Mouse (Mus musculus) intestine, embryonic 16.5 days (tissue): ENCODE results near the gene Gchfr. TPM values are rescaled to one million over a fixed set of nuclear protein-coding genes. Genes with fewer than 3 reads are reported as not detected.
A peak's percentile ranks its signal among the peaks of the same experiment; 100 is the strongest.

Experiments
- ATAC-seq: fragments of 200-750 bp; cut with Nextera tagmentation; 2 replicates; pipeline ENCODE4 v1.8.0; 2017; ENCODE audit warnings: moderate TSS enrichment, moderate library complexity
- H3K27ac ChIP-seq: fragments of 300-500 bp; sonication (generic); 2 replicates; pipeline ENCODE4 v1.5.1; 2014; ENCODE audit warnings: mild to moderate bottlenecking, low read length
- H3K27me3 ChIP-seq: fragments of 300-500 bp; sonication (generic); replicated peaks from 2 replicates; pipeline ENCODE4 v1.6.1; 2014; ENCODE audit warnings: low read length, control low read depth, mixed read lengths; ENCODE audit not compliant: control insufficient read depth, insufficient read depth
- H3K36me3 ChIP-seq: fragments of 300-500 bp; sonication (generic); 2 replicates; pipeline ENCODE4 v1.6.1; 2014; ENCODE audit warnings: low read length, control low read depth; ENCODE audit not compliant: control insufficient read depth, insufficient read depth
- H3K4me1 ChIP-seq: fragments of 300-500 bp; sonication (generic); 2 replicates; pipeline ENCODE4 v1.6.1; 2014; ENCODE audit warnings: low read length, control low read depth, mixed read lengths; ENCODE audit not compliant: control insufficient read depth, insufficient read depth
- H3K4me2 ChIP-seq: fragments of 300-500 bp; sonication (generic); 2 replicates; pipeline ENCODE4 v1.6.1; 2014; ENCODE audit warnings: low read depth, low read length, control low read depth
- H3K4me3 ChIP-seq: fragments of 300-500 bp; sonication (generic); 2 replicates; pipeline ENCODE4 v1.5.1; 2014; ENCODE audit warnings: mild to moderate bottlenecking, low read length
- H3K9ac ChIP-seq: fragments of 300-500 bp; sonication (generic); 2 replicates; pipeline ENCODE4 v1.6.1; 2014; ENCODE audit warnings: low read depth, low read length
- H3K9me3 ChIP-seq: fragments of 300-500 bp; sonication (generic); 2 replicates; pipeline ENCODE4 v1.6.1; 2016; ENCODE audit warnings: low read length, control low read depth; ENCODE audit not compliant: control insufficient read depth
- WGBS: fragments of 180-500 bp; shearing (Covaris S2); extraction: QIAGEN DNeasy Blood & Tissue Kit; methylation state at CpG from one replicate; pipeline ENCODE4 v1.1.7; 2014; 5-methylcytosine and 5-hydroxymethylcytosine counted together
- polyA plus RNA-seq: library from polyadenylated mRNA; unstranded; fragments of >200 nt; fragmentation: Nextera tagmentation; extraction: Ambion mirVana; gene quantifications from 2 replicates; pipeline ENCODE4 v1.2.1, GENCODE M21; 2015

Gene Gchfr
- polyA plus RNA-seq, 1 experiment from 2014 or later: 41.2 TPM

GRCm38 (mm10) chr2:119207961-119208343 lies 40.4 kb downstream of the Gchfr start:
- 12% methylated on average over 6 of the region's 6 CpGs for WGBS
- peak overlapping the region; percentile 88 for H3K9ac ChIP-seq
- H3K4me3 ChIP-seq: peak overlapping the region; percentile 90
- peak overlapping the region; percentile 92 for H3K27ac ChIP-seq
- H3K36me3 ChIP-seq: peaks cover 4% of the 10 kb centered on the region; the same call in 1 of the 2 replicates
- no peaks in the 10 kb centered on the region for H3K27me3 ChIP-seq
- ATAC-seq: no peak
- H3K4me2 ChIP-seq: peak overlapping the region; percentile 58
- peaks cover 19% of the 10 kb centered on the region for H3K4me1 ChIP-seq
- H3K9me3 ChIP-seq: no peaks in the 10 kb centered on the region

DNA sequence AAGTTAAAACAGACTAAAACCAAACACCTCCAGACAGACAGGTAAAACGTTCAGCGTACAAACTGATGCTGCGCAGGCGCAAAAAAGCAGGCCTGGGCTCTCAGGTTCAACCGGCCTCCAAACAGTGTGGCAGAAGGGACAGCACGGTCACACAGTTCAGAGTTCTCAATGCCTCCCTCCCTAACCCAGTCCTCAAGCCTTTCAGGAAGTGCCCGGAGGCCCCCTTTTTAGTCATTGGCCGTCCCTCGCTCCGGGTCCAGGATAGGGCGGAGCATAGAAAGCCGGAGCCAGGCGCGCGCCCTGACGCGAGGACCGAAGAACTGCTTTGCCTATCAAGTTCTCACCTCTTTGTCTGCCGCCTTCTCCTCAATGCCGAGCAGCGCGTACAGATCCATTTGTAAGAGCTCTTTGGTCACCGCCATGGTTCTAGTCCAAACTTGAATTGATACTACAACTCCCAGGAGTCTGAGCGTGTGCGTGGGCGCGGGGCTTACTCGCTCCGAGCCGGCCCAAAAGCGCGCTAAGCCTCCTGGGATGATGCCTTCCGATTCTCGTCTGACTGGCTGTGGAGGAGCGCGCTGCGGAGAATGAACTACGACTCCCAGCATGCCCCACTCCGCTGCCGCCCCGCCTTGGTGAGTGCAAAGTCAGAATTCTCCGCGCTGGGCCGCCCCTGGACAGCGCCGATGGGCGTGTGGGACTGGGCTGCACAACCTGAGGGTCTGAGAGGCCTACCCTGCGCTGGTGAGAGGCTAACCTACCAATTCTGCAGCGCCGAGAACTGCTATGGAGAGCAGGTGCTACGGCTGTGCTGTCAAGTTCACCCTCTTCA lies 41.0 kb downstream of the Gchfr start, which contains the start of the genes Zfyve19 and Dnajc17:
TSS of gene Zfyve19 (plus strand) at position 274 of the 832 bp plus-strand sequence.
TSS of gene Dnajc17 (minus strand) at position 452 of the 832 bp plus-strand sequence.
- peak; percentile 98 for ATAC-seq
- Histone ChIP-seq H3K36me3 (peaks cover 4% of the 10 kb centered on the region; the same call in 1 of the 2 replicates), H3K9ac (peak within 1 kb of the TSS; percentile 88), H3K4me3 (peak within 1 kb of the TSS; percentile 90), H3K27me3 (no peaks in the 10 kb centered on the region), H3K9me3 (no peaks in the 10 kb centered on the region), H3K4me1 (peaks cover 13% of the 10 kb centered on the region), H3K4me2 (peak within 1 kb of the TSS; percentile 63), H3K27ac (peak within 1 kb of the TSS; percentile 92)
- WGBS: under 1% methylated on average over 51 of the region's 51 CpGs

GRCm38 (mm10) chr2:119209176-119209507 lies 41.6 kb downstream of the Gchfr start:
- no peaks in the 10 kb centered on the region for H3K9me3 ChIP-seq
- H3K4me1 ChIP-seq: 0 out of 2 replicates have a peak, but pooled peaks cover 8% of the 10 kb centered on the region
- H3K9ac ChIP-seq: peak overlapping the region; percentile 88
- H3K36me3 ChIP-seq: peaks cover 4% of the 10 kb centered on the region; the same call in 1 of the 2 replicates
- 1% methylated on average over 13 of the region's 13 CpGs for WGBS
- peak overlapping the region; percentile 90 for H3K4me3 ChIP-seq
- H3K4me2 ChIP-seq: peak overlapping the region; percentile 63
- peak; percentile 7 for ATAC-seq
- H3K27me3 ChIP-seq: no peaks in the 10 kb centered on the region
- H3K27ac ChIP-seq: peak overlapping the region; percentile 75

Other genes starting within 250 kb of the Gchfr start
- 16.1 and 16.6 TPM in 2 replicates for gene Chst14, start 241.3 kb upstream of the Gchfr start, polyA plus RNA-seq
- 37.6 and 39.9 TPM in 2 replicates for gene Ccdc32, start 138.4 kb upstream of the Gchfr start, polyA plus RNA-seq
- gene Rpusd2, start 133.0 kb upstream of the Gchfr start, polyA plus RNA-seq: 3.9 TPM in 2 replicates
- 28.3 and 37.8 TPM in 2 replicates for gene Knl1, start 120.7 kb upstream of the Gchfr start, polyA plus RNA-seq
- 33.1 and 41.2 TPM in 2 replicates for gene Rad51, start 55.0 kb upstream of the Gchfr start, polyA plus RNA-seq
- gene Rmdn3, start 10.7 kb upstream of the Gchfr start, polyA plus RNA-seq: 63.9 and 73.2 TPM in 2 replicates
- gene Gm14137, start 6.7 kb downstream of the Gchfr start, polyA plus RNA-seq: 0.15 and 0.31 TPM in 2 replicates
- gene Zfyve19, start 40.8 kb downstream of the Gchfr start, polyA plus RNA-seq: 69.1 and 69.8 TPM in 2 replicates
- gene Dnajc17, start 41.0 kb downstream of the Gchfr start, polyA plus RNA-seq: 10.3 and 14.9 TPM in 2 replicates
- 30.1 and 35.2 TPM in 2 replicates for gene Ppp1r14d, start 62.1 kb downstream of the Gchfr start, polyA plus RNA-seq
- 114 and 132 TPM in 2 replicates for gene Spint1, start 69.6 kb downstream of the Gchfr start, polyA plus RNA-seq
- gene Rhov, start 103.5 kb downstream of the Gchfr start, polyA plus RNA-seq: 3.9 and 4.1 TPM in 2 replicates
- gene Vps18, start 121.0 kb downstream of the Gchfr start, polyA plus RNA-seq: 25.5 and 29.6 TPM in 2 replicates
- 8.4 and 8.7 TPM in 2 replicates for gene Dll4, start 158.0 kb downstream of the Gchfr start, polyA plus RNA-seq
- 2.7 and 6.0 TPM in 2 replicates for gene Chac1, start 183.5 kb downstream of the Gchfr start, polyA plus RNA-seq